Mouse (Mus musculus) adrenal gland, adult (tissue): ENCODE measurements around the gene Ccdc81.

Source experiments
- DNase-seq, 2 experiments: peaks; one replicate each; pipeline ENCODE4 v3.0.0; 2022 to 2023; ENCODE audit warnings: low spot score in 1 of 2; ENCODE audit not compliant: inconsistent age in 2 of 2

Ccdc81 gene

GRCm38 (mm10) chr7:89867221-89867620 lies 36.2 kb downstream of the Ccdc81 start:
- DNase-seq: no peak

DNA sequence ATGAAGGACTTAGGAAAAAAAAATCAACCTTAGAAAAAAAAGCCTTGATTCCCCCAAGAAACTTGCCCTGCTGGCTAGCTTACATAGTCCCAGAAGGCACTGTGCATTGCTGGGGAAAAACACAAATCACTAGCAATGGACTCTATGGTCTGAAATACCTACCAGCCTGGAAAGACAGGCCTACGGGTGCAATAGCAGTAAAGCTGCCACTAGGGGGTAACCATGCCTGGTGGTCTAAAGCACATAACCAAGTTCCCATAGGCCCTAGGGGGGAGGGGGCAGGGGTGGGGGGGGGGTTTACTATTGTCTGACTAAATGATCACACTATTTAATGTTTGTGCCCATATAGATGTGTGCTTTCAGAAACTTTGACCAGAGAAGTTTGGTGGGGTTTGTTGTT lies 38.7 kb downstream of the Ccdc81 start:
- DNase-seq: no peak

DNA sequence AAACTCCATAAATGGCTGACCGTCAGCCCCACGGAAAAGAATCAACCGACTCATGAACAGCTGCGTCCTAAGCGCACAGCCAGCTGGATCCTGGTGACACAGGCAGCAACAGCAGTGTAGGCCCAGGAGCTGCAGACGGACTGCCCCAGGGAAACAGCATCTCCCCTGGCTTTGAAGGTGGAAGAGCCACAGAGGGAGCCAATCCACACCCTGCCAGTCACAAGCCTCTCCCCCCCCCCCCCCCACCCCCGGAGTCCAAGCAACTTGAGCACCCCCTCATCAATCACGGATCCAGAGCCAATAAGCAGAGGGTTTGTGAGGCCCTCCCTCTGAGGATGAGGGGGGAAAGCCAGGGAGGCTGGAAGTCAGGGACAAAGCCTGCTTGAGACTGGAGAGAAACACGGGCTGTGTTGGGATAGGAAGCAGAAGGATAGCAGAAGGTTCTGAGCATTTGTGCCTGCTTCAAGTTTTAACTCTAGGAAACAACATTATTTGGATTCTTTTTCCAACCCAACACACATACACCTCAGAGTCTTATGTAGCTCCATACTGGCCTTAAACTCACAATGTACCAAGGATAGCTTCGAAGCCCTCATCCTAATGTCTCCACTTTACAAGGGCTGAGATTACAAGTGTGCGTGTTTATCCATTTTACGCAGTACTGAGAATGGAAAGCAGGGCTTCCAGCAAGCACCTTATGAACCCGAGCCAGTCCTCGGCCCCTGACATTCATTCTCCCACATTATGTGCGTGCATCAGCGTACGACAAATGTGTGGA lies 46.8 kb downstream of the Ccdc81 start:
- no peak for DNase-seq

DNA sequence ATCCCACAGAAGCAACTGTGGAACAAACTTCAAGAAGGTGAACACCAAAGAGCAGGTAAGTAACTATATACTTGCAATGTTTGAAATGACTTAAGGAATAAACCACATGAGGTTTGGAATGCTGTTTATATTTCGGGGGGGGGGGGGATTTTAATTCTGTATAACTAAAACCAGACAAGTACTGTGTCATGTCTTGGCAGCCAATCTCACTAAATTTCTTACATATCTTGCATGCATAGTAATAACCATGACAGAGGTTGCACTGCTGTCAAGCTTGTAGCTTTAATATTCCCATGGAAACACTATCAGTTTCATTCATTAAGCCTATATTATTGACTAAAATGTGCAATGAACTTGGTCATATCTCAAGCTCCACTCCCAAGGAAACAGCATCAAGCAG lies 48.2 kb downstream of the Ccdc81 start:
- no peak for DNase-seq

DNA sequence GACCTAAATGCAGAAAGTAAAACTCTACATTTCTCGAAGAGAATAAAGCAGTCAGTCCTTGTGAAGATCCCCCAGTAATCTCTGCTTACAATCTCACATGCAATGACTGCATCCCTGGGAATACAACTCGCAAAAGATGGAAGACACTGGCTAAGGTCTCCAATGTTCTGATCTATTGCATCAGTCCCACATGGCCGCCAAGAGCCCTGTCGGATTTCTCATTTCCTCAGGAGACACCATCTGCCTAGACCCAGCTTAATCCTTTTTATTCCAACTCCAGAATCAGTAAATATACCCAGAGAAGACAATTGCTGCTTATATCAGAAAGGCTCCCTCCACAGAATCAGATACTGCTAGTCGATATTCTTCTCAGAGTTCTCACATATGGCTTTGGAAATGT lies 50.3 kb downstream of the Ccdc81 start:
- no peak for DNase-seq

DNA sequence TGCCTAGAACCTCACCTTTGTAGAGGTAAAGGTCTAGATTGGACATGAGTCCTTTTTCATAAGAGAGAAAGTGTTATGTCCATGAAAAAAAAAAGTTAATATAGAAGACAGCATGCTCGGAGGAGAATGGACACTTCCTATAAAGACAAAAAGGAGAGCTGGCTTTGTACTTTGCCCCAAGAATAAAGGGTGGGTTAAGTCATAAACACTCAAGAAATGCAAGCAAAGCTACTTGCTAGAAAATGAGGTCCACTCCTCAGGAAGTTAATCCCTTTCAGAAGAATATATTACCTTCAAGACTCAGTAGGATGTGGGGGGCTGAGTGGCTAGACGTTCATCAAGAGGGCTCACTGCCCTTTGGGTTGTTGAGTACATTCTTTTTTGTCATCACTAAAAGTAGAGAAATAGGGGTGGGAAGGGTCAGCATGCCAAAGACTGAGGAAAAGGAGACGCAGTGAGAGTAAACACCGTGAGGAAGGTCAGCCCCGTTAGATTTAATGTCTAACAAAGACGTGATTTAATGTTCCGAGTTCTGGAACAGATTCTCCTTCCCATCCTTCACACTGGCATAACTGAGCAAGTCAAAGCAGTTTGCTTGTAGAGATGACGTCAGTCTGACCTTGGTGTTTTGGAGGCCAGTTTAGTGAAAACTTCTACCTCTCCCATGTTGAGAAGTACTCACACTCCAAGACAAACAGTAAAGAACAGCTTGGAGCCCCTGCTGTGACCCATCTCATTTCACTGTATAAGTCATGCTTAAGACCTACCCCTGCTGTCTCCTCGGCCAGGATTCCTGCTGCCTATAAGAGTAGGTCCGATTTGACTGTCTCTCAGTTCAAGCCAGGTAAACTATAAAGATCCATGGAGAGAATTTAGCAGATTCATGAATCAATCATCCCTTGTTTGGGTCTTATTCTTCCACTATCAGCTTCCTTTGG lies 51.0 kb downstream of the Ccdc81 start:
- DNase-seq: peak; percentile 78 to 93

GRCm38 (mm10) chr7:89850510-89850909 lies 52.9 kb downstream of the Ccdc81 start:
- peak; percentile 74 to 92 for DNase-seq

GRCm38 (mm10) chr7:89845669-89846068 lies 57.8 kb downstream of the Ccdc81 start:
- DNase-seq: no peak

DNA sequence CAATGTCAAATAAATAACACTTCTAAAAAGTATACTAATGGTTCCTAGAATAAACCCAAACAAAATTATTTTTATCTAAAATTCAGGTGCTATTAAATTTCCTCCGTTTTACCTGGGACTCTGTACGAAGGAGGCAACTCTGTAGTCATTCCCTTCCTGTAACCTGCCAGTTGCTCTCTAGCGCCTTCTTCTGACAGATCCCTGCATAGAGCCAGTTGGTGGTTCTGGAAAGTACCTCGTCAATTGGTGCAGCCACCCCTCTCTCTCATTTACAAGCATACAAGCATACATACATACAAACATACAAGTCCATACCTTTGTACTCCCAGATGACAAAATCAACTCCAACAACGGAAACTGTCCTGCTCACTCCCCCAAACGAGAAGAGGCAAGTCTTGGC lies 59.9 kb downstream of the Ccdc81 start:
- peak; percentile 39 to 81 for DNase-seq

GRCm38 (mm10) chr7:89843121-89843520 lies 60.3 kb downstream of the Ccdc81 start:
- no peak for DNase-seq

DNA sequence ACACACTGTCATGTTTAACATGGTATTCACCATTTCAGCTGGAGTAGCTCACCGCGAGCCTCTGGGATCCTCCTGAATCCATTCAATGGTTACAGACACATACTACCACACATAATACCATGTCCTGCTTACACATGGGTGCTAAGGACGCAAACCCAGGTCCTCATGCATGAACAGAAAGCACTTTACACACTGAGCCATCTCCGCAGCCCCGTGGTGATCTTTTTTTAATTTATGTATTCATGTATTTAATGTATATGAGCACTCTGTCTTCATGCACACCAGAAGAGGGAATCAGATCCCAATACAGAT lies 61.1 kb downstream of the Ccdc81 start:
- no peak for DNase-seq

- peak; percentile 82 to 95 for DNase-seq
Observed at GRCm38 (mm10) chr7:89841670-89842403, 61.6 kb downstream of the Ccdc81 start.

DNA sequence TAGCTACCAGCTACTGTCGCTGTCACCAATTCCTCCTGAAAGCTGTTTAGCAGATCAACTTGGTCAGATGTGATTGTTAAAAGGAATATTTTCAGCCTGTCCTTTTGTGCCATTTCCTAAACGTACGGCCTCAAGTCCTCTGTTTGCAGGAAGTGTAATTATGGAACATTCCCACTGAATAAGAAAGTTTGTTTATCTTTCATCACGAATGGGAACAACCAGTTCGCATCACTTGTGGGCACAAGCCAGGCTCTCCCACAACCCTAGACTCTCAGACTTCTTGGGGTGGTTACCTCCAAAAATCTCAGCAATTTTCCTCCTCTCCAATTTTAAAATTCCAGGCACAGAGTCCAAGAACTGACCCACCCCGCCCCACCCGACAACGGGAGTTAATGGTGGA lies 63.7 kb downstream of the Ccdc81 start:
- no peak for DNase-seq

- DNase-seq: peak; percentile 32 to 62
Observed at GRCm38 (mm10) chr7:89837841-89838240, 65.6 kb downstream of the Ccdc81 start.

- no peak for DNase-seq
Observed at GRCm38 (mm10) chr7:89836676-89837075, 66.8 kb downstream of the Ccdc81 start.

DNA sequence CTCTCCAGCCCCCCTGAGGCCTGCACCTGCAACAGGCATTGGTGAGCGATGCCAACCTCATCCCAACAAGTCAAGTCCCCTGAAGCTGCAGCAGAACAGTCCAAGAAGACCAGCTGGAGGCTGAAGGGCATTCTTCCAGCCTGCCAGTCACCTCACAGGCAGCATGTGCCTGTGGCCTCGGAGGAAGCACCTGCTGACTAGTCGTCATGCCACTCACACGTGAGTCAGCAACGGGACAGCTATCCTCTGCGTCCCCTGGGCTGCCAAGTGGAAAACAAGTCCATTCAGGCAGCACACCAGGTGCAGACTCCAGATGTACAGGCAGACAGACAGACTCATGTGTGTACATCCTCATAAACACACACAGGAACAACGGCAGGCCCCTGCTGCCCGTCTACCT lies 67.9 kb downstream of the Ccdc81 start:
- DNase-seq: no peak

GRCm38 (mm10) chr7:89833521-89833920 lies 69.9 kb downstream of the Ccdc81 start:
- DNase-seq: peak in 1 of 2 experiments; percentile 32

GRCm38 (mm10) chr7:89829201-89829600 lies 74.2 kb downstream of the Ccdc81 start:
- peak in 1 of 2 experiments; percentile 67 for DNase-seq

DNA sequence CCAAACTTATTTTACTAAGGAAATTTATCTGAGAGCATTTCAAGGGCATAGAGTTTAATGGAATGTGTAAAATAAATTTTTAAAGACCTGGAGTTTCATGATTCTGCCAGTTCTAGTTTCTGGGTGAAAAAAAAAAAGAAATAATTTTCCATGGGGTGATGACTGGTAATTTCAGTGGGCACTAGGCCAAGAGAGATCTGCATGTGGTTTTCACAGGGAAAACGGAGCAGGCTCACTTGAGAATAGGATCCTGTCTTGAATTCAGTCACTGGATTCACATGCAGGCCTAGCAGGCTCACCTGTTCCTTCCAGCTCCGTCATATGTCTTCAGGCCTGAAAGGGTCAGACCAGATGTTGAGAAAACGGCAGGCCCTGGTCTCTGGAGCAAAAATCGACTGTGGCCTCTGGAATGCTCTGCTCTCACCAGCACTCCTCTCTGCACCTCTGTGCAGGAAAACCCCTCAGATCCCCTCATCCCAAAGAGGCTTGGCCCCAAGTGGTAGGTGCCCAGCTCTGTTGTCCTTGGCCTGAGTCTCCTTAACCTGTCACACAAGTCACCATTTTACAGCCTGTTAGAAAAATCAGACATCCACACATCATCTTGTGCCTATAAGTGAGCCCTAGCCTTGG lies 74.9 kb downstream of the Ccdc81 start:
- peak in 1 of 2 experiments; percentile 30 for DNase-seq
